Mouse (Mus musculus): ENCODE results near the gene Pigz.

DNA sequence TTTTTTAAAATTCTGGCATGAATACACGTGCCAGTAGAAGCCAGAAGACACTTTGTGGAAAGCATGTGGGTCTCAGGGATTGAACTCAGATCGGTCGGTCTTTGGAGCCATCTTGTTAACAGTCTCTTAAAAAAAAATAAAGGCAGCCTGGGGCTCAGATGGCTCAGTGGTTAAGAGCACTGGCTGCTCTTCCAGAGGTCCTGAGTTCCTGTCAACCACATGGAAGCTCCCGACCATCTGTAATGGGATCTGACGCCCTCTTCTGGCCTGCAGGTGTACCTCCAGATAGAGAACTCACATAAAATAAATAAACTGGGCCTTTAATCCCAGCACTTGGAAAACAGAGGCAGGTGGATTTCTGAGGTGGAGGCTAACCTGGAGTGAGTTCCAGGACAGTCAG is 47.3 kb downstream of the Pigz start:
- no peak for TF ChIP-seq CTCF (IDR thresholded peaks at IDR 0.05; ENCODE audit: low read depth, low read length)
- no peak for TF ChIP-seq GATA2 (IDR thresholded peaks at IDR 0.05; ENCODE audit: borderline replicate concordance, low read depth, low read length)

All from G1E (cell line).